Mouse (Mus musculus): ENCODE measurements around the gene Ncam1. TPM values are rescaled to one million over a fixed set of nuclear protein-coding genes. Genes with fewer than 3 reads are reported as not detected.

The Ncam1 gene
- total RNA-seq, 2 experiments from 2014 or later, result 11.2 to 17.6 TPM

DNA sequence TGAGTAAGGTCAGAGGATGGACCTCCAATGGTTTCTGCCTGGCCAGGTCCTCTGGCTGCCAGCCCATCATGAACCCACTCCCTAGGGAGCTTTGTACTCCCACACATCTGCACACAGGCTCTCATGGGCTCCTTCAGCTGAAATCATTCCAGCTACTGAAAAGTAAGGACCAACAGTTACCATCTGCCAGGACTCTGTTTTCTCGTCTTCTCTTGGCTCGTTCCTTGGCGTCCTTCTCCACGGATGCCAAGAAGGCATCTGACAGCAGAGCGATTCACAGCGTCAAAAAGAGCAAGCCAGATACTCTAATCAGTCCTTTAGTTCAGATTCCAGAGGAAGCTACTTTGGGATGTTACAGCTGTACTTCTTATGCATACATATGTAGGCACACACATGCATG lies 327.8 kb downstream of the Ncam1 start:
- intact Hi-C loops (cut with DNase I), result no loop called here

DNA sequence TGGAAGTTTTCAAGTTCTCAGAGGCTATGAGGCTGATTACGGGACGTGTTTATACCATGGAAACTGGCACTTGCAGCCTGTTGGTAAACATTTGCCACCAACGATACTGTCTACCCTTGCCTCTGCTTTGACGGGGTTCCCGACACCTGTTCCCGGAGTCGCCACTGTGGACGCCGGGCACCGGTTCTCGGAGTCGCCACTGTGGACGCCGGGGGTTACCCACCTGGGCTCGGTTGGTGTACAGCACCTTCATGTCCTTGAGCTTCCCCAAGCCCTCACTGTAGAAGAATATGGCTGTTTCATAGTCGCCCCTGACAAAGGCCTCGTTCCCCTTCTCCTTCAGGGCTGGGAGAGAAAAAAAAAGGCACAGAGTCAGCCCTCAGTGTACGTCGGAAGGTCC lies 328.7 kb downstream of the Ncam1 start:
- no peak for DNase-seq
- intact Hi-C loops (cut with DNase I), result no loop called here

More for the DNA sequence above, 327.8 kb downstream of the Ncam1 start:
- DNase-seq, result no peak

DNA sequence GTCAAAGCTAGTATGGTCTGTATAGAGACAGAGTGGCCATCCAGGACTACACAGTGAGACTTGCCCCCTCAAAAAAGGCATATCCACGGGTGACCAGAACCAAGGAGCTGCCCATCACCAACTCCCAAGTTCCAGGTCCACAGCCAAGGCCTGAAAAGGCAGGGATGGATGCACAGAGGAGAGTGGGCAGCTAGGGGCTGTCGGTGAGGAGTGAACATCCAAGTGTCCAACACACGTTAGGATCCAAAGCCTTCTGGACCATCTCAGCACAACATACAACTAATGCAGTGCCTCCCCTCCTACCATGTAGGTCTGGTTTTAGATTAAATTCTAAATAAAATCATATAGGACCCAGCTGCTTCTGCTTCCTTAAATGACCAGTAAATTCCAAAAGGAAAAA lies 342.6 kb downstream of the Ncam1 start:
- no peak for DNase-seq
- intact Hi-C loops (cut with DNase I), result no loop called here

DNA sequence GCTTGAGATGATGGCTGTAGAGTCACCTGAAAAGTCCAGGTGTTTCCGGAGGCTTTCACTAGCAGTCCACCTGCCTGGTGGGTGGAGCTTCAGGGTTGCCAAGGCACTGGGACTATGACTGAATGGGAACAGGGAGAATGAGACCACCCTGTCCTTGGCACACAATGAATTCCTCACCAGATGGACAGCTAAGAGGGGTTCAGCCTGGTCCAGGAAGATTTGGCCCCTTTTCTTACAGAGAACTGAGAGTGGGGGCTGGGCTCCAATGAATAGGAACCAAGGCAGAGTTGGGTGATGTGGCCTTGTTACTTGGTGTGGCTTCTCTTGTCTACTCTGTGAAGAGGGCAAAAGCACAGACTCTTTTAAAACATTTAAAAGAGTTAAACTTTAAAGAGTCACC lies 346.3 kb downstream of the Ncam1 start:
- no peak for DNase-seq
- intact Hi-C loops (cut with DNase I), result no loop called here
